Mouse (Mus musculus): ENCODE measurements around the gene Tcn2.

Gene Tcn2

GRCm38 (mm10) chr11:3894406-3895281, 37.3 kb downstream of the Tcn2 start, which contains the start of the genes 4921536K21Rik and Dusp18:
TSS of gene 4921536K21Rik (minus strand) at chr11:3895098.
TSS of gene Dusp18 (plus strand) at chr11:3895240.
- in situ Hi-C loops (cut with MboI, MseI), result loop anchor here (10.0 kb wide), 1 partner anchor 690 kb away; the partner anchor contains the start of gene Eif4enif1

DNA sequence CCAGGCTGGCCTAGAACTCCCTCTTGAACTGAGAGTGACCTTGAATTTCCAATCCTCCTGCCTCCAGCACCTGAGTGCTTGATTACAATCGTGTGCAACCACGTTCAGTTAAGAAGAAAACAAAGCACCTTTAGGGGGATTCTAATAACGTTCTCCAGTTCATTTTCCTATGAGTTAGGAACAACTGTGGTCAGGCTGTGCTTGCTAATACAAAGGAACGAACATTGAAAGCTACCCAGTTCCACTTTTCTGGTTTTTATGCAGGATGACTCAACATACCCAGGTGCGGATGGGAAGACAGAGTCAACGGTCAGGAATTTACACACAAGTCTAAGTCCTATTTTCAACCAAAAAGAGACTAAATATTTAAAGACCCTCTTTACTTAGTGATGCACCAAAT, 38.0 kb downstream of the Tcn2 start:
- in situ Hi-C loops (cut with MboI, MseI), result loop anchor here (10.0 kb wide), 1 partner anchor 689 kb away; the partner anchor contains the start of gene Eif4enif1

- in situ Hi-C loops (cut with MboI, MseI), result no loop called here
Observed at GRCm38 (mm10) chr11:3887331-3887730, 44.6 kb downstream of the Tcn2 start.

DNA sequence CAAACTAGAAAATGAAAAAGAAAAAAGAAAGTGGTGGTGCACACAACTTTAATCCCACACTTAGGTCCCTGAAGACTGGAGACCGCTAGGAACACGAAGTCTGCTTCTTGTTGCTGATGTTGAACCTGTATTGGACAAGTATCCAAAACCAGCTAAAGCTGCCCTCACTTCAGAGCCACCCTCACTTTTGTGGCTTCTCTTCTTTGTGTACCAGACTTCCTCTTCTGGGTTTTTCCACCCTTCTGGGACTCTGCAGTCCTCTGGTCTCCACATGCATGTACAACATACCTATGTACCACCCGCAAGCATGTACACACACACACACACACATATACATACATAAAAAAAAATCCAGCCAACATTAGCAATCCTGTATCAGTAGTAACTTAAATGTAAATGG, 48.2 kb downstream of the Tcn2 start:
- in situ Hi-C loops (cut with MboI, MseI), result no loop called here

GRCm38 (mm10) chr11:3879836-3880235, 52.1 kb downstream of the Tcn2 start:
- in situ Hi-C loops (cut with MboI, MseI), result no loop called here

- in situ Hi-C loops (cut with MboI, MseI), result no loop called here
Observed at GRCm38 (mm10) chr11:3878660-3879059, 53.3 kb downstream of the Tcn2 start.

DNA sequence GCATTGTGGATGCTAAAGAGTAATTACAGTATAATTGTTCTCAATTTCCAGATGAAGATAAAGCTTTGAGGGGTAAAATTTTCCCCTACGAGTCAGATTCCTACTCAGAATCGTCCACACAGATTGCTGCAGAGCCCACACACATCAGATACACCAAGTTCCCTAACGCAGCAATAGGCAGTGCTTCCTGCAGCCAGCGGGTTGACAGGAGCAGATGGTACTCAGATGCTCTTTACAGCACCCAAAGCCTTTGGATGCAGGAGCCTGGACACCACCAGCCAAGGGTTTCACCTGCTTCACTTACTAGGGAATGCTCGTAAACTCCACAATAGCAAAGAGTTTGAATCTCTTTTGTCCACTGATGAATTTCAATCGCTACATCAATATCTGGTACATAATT, 55.5 kb downstream of the Tcn2 start:
- in situ Hi-C loops (cut with MboI, MseI), result no loop called here

Measured in T-helper 1 cell (primary cell).